Mouse (Mus musculus): Measurements from ENCODE around the gene Sox21. TPM values are rescaled to one million over a fixed set of nuclear protein-coding genes. Genes with fewer than 3 reads are reported as not detected.
A peak's percentile ranks its signal among the peaks of the same experiment; 100 is the strongest.

The Sox21 gene
- polyA plus RNA-seq, 1 experiment from 2014 or later = 0.14 TPM

DNA sequence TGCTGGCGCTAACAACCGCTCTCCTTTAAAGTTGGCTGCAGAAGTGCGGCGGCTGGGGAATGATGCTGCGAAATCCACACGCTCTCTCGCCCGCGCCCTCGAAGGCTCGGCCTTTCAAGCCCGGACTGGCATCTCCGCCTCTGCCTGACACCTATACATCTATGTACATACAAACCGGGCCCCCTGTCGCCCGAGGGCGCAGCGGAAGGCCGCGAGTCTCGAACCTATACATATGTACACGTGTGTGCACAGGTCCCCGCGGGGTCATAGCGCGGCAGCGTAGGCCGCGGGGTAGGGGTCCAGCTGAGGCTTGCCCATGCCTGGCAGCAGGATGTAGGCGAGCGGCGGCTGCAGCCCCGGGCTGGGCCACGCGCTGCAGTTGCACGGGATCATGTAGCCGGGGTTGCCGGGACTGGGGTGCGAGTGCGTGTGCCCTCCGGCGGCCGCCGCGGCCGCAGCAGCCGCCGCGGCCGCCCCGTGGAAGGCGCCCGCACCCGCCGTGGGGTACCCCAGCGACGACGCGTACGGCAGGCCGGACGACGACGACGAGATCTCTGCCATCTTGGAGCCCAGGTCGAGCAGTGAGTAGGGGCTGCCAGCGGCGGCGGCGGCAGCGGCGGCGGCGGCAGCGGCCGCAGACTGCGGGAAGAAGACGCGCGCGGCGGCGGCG, 2.2 kb downstream of the Sox21 start:
- H3K36me3 ChIP-seq (ENCODE audit: control insufficient read depth, insufficient read depth, low read length) = no peaks in the 10 kb centered on the region
- peaks cover 92% of the 10 kb centered on the region for H3K27me3 ChIP-seq (ENCODE audit: control insufficient read depth, insufficient read depth, low read length)
- peak overlapping the region; percentile 25 to 58 for H3K4me3 ChIP-seq (ENCODE audit: control insufficient read depth in 1 of 2, insufficient read depth in 1 of 2, low read depth in 1 of 2, low read length in 2 of 2)
- ATAC-seq (ENCODE audit: insufficient number of reproducible peaks, insufficient read depth, low FRiP score, low read depth) = no peak
- H3K4me1 ChIP-seq (ENCODE audit: control insufficient read depth in 2 of 2, insufficient read depth in 2 of 2, low read length in 2 of 2) = peaks cover 5 to 34% of the 10 kb centered on the region in 2 experiments; a peak in 3 of 4 replicates
- H3K27ac ChIP-seq (replicated peaks in 1 of 2; ENCODE audit: control insufficient read depth in 1 of 2, insufficient read depth in 1 of 2, low read depth in 2 of 2, low read length in 2 of 2) = no peak overlapping the region
- 0 out of 2 replicates have a peak overlapping the region, but pooled peaks have one; percentile 18 for H3K9ac ChIP-seq (ENCODE audit: low read length)
- no peaks in the 10 kb centered on the region for H3K9me3 ChIP-seq (ENCODE audit: control insufficient read depth, low read length)
- peak overlapping the region; percentile 98 for H3K4me2 ChIP-seq (ENCODE audit: low read length)
- under 1% methylated on average over 78 of the region's 84 CpGs for WGBS

DNA sequence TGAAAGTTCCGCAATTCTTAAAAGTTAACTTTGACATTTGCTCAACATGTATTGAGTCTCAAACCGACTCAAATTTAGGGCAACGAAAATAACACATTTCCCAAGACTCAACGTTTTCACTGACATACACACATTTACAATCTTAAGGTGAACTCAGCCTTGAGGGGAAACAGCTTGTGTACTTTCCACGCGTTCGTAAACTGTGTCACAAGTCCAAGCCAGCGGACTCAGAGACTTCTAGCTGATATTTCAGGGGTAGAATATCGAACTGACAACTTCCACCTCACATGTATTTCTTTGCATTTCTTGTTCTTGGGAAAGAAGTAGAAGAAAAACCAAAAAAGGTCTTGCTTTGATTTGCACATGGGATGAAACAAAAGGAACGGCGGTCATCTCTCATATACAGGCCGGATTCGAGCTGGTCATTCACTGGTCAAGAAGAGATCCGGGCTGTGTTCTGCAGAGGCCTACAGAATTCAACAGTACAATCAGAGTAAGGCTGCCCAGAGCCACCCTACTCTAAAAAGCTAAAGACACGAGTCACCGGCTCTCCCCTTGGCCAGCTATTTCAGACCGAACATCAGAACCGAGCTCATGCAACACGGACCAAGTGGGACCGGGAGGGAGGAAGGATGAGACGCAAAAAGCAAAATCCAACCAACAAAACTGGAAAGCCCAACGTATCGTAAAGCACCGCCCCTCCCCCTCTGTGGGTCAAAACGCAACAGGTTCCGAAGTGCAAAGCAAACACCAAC, 2.9 kb downstream of the Sox21 start:
- Histone ChIP-seq H3K4me3 (ENCODE audit: control insufficient read depth in 1 of 2, insufficient read depth in 1 of 2, low read depth in 1 of 2, low read length in 2 of 2) (peak overlapping the region in 1 of 2 experiments; percentile 58; a peak in 1 of 4 replicates), H3K27me3 (ENCODE audit: control insufficient read depth, insufficient read depth, low read length) (peaks cover 92% of the 10 kb centered on the region), H3K36me3 (ENCODE audit: control insufficient read depth, insufficient read depth, low read length) (no peaks in the 10 kb centered on the region), H3K4me1 (ENCODE audit: control insufficient read depth in 2 of 2, insufficient read depth in 2 of 2, low read length in 2 of 2) (peaks cover 5 to 34% of the 10 kb centered on the region in 2 experiments; a peak in 3 of 4 replicates), H3K9me3 (ENCODE audit: control insufficient read depth, low read length) (no peaks in the 10 kb centered on the region), H3K27ac (replicated peaks in 1 of 2; ENCODE audit: control insufficient read depth in 1 of 2, insufficient read depth in 1 of 2, low read depth in 2 of 2, low read length in 2 of 2) (no peak overlapping the region), H3K4me2 (ENCODE audit: low read length) (no peak overlapping the region), H3K9ac (ENCODE audit: low read length) (no peak overlapping the region)
- WGBS = 5% methylated on average over 26 of the region's 26 CpGs
- ATAC-seq (ENCODE audit: insufficient number of reproducible peaks, insufficient read depth, low FRiP score, low read depth) = no peak

DNA sequence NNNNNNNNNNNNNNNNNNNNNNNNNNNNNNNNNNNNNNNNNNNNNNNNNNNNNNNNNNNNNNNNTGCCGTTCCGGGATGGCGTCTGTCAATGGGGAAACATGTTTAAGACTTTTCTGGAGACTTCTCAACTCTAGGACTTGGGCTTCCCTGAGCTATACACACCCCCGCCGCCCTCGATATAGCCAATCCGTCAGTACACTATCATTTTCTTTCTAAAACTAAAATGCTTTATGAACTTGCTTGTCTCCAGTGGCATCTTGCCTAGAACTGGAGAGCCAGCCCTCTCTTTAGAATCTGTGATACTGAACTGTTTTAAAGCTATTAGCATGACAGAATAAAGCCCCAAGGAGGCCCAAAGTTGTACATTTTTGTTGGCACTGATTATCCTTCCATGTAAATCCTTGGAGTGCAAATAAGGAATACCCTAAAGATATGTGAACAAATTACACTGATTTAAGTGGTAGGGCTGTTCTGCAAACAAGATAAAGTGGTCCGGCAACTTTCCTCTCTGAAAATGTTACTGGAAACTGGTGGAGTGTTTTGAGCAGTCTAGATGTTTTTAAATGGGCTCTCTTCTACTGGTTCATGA, 4.4 kb downstream of the Sox21 start:
- H3K27me3 ChIP-seq (ENCODE audit: control insufficient read depth, insufficient read depth, low read length) = peaks cover 94% of the 10 kb centered on the region
- ATAC-seq (ENCODE audit: insufficient number of reproducible peaks, insufficient read depth, low FRiP score, low read depth) = no peak
- no peaks in the 10 kb centered on the region for H3K36me3 ChIP-seq (ENCODE audit: control insufficient read depth, insufficient read depth, low read length)
- no peaks in the 10 kb centered on the region for H3K9me3 ChIP-seq (ENCODE audit: control insufficient read depth, low read length)
- H3K4me2 ChIP-seq (ENCODE audit: low read length) = no peak overlapping the region
- peaks cover 5 to 34% of the 10 kb centered on the region in 2 experiments; a peak in 3 of 4 replicates for H3K4me1 ChIP-seq (ENCODE audit: control insufficient read depth in 2 of 2, insufficient read depth in 2 of 2, low read length in 2 of 2)
- 7% methylated on average over 8 of the region's 8 CpGs for WGBS
- no peak overlapping the region for H3K4me3 ChIP-seq (ENCODE audit: control insufficient read depth in 1 of 2, insufficient read depth in 1 of 2, low read depth in 1 of 2, low read length in 2 of 2)
- no peak overlapping the region for H3K9ac ChIP-seq (ENCODE audit: low read length)
- H3K27ac ChIP-seq (replicated peaks in 1 of 2; ENCODE audit: control insufficient read depth in 1 of 2, insufficient read depth in 1 of 2, low read depth in 2 of 2, low read length in 2 of 2) = no peak overlapping the region

DNA sequence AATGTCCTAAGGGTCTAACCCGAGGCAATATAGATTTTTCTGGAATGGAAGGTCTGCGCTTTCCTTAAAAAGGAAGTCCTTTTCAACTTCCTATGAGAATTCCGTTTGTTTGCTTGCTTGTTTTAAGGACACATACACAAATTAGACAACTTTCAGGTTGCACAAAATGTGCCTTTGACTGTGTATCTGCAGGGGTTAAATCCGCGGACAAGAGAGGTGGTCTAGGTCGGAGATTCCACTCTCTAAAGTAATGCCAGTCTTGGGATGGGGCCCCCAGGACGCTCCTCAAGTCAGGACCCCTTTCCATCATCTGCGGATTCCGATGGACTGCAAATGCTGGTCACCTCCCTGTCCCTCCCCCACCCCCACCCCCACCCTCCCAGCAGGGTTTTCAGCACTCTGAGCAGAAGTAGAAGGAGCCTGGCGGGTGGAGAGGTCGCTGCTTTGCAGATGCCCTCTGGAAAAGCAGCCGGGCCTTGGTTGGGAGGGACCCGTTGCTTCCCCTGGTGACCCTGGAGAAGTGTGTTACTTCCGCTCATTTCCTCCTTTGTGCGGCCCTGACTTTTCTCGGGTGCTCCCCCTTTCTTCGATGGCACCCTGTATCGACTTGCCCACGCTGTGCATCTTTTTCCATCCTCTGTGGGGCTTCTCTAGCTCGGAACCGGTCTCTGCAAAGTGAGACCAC, 10.2 kb downstream of the Sox21 start:
- no peak for ATAC-seq (ENCODE audit: insufficient number of reproducible peaks, insufficient read depth, low FRiP score, low read depth)
- Histone ChIP-seq H3K4me2 (ENCODE audit: low read length) (no peak overlapping the region), H3K4me3 (ENCODE audit: control insufficient read depth in 1 of 2, insufficient read depth in 1 of 2, low read depth in 1 of 2, low read length in 2 of 2) (peak overlapping the region in 1 of 2 experiments; percentile 18; a peak in 1 of 4 replicates), H3K9ac (ENCODE audit: low read length) (no peak overlapping the region), H3K27me3 (ENCODE audit: control insufficient read depth, insufficient read depth, low read length) (peaks cover 94% of the 10 kb centered on the region), H3K27ac (replicated peaks in 1 of 2; ENCODE audit: control insufficient read depth in 1 of 2, insufficient read depth in 1 of 2, low read depth in 2 of 2, low read length in 2 of 2) (no peak overlapping the region), H3K9me3 (ENCODE audit: control insufficient read depth, low read length) (no peaks in the 10 kb centered on the region), H3K4me1 (ENCODE audit: control insufficient read depth in 2 of 2, insufficient read depth in 2 of 2, low read length in 2 of 2) (peaks cover 0 to 11% of the 10 kb centered on the region in 2 experiments; a peak in 1 of 4 replicates), H3K36me3 (ENCODE audit: control insufficient read depth, insufficient read depth, low read length) (no peaks in the 10 kb centered on the region)
- 2% methylated on average over 21 of the region's 21 CpGs for WGBS

DNA sequence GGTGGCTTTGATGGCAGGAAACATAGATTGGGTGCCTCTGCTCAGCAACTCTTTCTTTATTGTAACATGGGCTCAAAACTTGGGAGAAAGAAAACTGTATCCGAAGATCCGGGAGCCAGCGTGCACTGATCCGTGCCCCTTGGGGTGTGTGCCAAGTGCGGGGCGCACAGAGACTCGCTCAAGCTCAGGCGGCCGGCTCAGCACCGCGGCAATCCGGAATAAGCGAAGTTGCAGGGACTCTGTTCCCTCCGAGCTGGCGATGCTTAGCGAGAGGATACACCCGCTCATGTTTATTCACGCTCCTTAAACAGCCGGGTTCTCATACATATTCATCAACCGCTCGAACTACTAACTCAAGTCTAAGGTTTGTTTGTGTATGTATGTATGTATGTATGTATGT, 10.9 kb downstream of the Sox21 start:
- no peaks in the 10 kb centered on the region for H3K36me3 ChIP-seq (ENCODE audit: control insufficient read depth, insufficient read depth, low read length)
- ATAC-seq (ENCODE audit: insufficient number of reproducible peaks, insufficient read depth, low FRiP score, low read depth) = no peak
- under 1% methylated on average over 21 of the region's 21 CpGs for WGBS
- peaks cover 90% of the 10 kb centered on the region for H3K27me3 ChIP-seq (ENCODE audit: control insufficient read depth, insufficient read depth, low read length)
- H3K4me3 ChIP-seq (ENCODE audit: control insufficient read depth in 1 of 2, insufficient read depth in 1 of 2, low read depth in 1 of 2, low read length in 2 of 2) = peak overlapping the region in 1 of 2 experiments; percentile 18; a peak in 1 of 4 replicates
- peak overlapping the region; percentile 41 for H3K4me2 ChIP-seq (ENCODE audit: low read length)
- H3K27ac ChIP-seq (replicated peaks in 1 of 2; ENCODE audit: control insufficient read depth in 1 of 2, insufficient read depth in 1 of 2, low read depth in 2 of 2, low read length in 2 of 2) = no peak overlapping the region
- no peak overlapping the region for H3K9ac ChIP-seq (ENCODE audit: low read length)
- no peaks in the 10 kb centered on the region for H3K9me3 ChIP-seq (ENCODE audit: control insufficient read depth, low read length)
- peaks cover 0 to 4% of the 10 kb centered on the region in 2 experiments; a peak in 1 of 4 replicates for H3K4me1 ChIP-seq (ENCODE audit: control insufficient read depth in 2 of 2, insufficient read depth in 2 of 2, low read length in 2 of 2)

DNA sequence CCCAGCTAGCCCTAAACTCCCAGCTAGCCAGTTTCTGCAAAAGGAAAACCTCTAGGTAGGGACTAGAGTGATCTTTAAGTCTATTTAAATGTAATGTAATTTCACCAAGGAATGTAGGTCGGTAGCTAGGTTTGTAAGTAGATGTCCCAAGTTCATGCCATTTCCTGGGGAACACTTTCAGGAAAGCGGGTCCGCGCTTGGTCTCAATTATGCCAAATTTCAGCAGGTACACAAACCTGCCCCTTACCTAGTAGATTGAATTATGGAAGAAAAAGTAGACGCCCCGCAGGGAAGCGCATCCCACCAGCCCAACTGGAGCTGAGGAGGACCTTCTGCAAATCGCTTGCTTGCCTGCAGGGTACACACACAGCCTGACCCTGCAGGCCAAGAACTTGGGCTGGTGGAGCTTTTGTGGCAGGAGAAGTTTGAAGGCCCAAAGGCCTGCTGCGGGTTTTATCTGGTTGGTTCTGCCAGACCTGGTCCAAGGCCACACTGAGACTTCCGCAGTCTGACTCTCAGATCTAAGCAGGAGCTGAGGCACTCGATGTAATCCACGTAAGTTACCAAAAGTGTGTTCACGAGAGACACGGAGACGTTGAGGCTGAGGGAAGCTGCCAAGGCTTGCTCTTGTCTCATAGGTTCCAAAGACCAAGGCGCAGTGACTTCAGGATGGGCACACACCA, 11.6 kb downstream of the Sox21 start:
- Histone ChIP-seq H3K27me3 (ENCODE audit: control insufficient read depth, insufficient read depth, low read length) (peaks cover 83% of the 10 kb centered on the region), H3K4me3 (ENCODE audit: control insufficient read depth in 1 of 2, insufficient read depth in 1 of 2, low read depth in 1 of 2, low read length in 2 of 2) (no peak overlapping the region), H3K9me3 (ENCODE audit: control insufficient read depth, low read length) (no peaks in the 10 kb centered on the region), H3K36me3 (ENCODE audit: control insufficient read depth, insufficient read depth, low read length) (no peaks in the 10 kb centered on the region), H3K4me1 (ENCODE audit: control insufficient read depth in 2 of 2, insufficient read depth in 2 of 2, low read length in 2 of 2) (peaks cover 0 to 4% of the 10 kb centered on the region in 2 experiments; a peak in 1 of 4 replicates), H3K4me2 (ENCODE audit: low read length) (no peak overlapping the region), H3K9ac (ENCODE audit: low read length) (no peak overlapping the region), H3K27ac (replicated peaks in 1 of 2; ENCODE audit: control insufficient read depth in 1 of 2, insufficient read depth in 1 of 2, low read depth in 2 of 2, low read length in 2 of 2) (no peak overlapping the region)
- ATAC-seq (ENCODE audit: insufficient number of reproducible peaks, insufficient read depth, low FRiP score, low read depth) = no peak
- WGBS = 12% methylated on average over 16 of the region's 16 CpGs

DNA sequence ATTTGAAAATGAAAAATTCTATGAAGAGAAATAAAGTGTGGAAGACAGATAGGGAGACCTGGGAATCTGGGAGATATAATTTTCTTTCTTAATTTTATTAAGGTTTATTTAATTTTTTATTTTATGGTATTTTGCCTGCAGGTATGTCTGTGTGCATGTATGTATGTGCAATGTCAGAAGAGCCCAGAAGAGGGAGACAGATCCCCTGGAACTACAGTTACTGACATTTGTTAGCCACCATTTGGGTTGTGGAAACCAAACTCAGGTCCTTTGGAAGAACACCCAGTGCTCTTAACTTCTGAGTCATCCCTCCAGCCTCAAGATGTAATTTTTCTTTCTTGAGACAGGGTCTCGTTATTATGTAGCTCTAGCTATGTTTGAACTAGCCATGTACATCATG, 15.9 kb downstream of the Sox21 start:
- no peak for ATAC-seq (ENCODE audit: insufficient number of reproducible peaks, insufficient read depth, low FRiP score, low read depth)
- WGBS = 74% methylated on average over 1 of the region's 1 CpGs
- Histone ChIP-seq H3K36me3 (ENCODE audit: control insufficient read depth, insufficient read depth, low read length) (no peaks in the 10 kb centered on the region), H3K4me1 (ENCODE audit: control insufficient read depth in 2 of 2, insufficient read depth in 2 of 2, low read length in 2 of 2) (peaks cover 0 to 2% of the 10 kb centered on the region in 2 experiments; a peak in 1 of 4 replicates), H3K9ac (ENCODE audit: low read length) (no peak overlapping the region), H3K4me2 (ENCODE audit: low read length) (no peak overlapping the region), H3K27ac (replicated peaks in 1 of 2; ENCODE audit: control insufficient read depth in 1 of 2, insufficient read depth in 1 of 2, low read depth in 2 of 2, low read length in 2 of 2) (no peak overlapping the region), H3K9me3 (ENCODE audit: control insufficient read depth, low read length) (0 out of 2 replicates have a peak, but pooled peaks cover 3% of the 10 kb centered on the region), H3K27me3 (ENCODE audit: control insufficient read depth, insufficient read depth, low read length) (peaks cover 45% of the 10 kb centered on the region), H3K4me3 (ENCODE audit: control insufficient read depth in 1 of 2, insufficient read depth in 1 of 2, low read depth in 1 of 2, low read length in 2 of 2) (no peak overlapping the region)

Data from heart, embryonic 14.5 days (tissue).